Mouse (Mus musculus): ENCODE measurements around the gene Arhgap10.
A peak's percentile ranks its signal among the peaks of the same experiment; 100 is the strongest.

The Arhgap10 gene

GRCm38 (mm10) chr8:77406846-77407245 lies 110.9 kb downstream of the Arhgap10 start:
- DNase-seq (ENCODE audit: low spot score in 2 of 2), result no peak

DNA sequence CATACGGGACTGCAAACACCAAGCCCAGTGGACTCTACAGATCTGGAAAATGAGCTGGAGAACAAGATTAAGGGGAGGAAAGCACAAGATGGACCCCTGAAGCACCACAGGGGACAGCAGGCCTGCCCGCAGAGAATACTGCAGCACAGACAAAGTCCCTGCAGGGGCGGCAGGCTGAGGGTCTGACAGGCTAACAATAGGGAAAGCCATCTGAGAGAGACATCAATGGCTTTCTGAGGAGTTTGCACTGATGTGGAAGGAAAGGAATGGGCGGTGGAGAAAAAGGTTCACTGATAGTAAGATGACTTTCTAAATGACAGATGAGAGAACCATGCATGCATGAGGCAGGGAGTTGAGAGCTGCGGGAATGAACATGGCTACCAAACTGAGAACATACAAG lies 111.3 kb downstream of the Arhgap10 start:
- DNase-seq (ENCODE audit: low spot score in 2 of 2), result no peak

DNA sequence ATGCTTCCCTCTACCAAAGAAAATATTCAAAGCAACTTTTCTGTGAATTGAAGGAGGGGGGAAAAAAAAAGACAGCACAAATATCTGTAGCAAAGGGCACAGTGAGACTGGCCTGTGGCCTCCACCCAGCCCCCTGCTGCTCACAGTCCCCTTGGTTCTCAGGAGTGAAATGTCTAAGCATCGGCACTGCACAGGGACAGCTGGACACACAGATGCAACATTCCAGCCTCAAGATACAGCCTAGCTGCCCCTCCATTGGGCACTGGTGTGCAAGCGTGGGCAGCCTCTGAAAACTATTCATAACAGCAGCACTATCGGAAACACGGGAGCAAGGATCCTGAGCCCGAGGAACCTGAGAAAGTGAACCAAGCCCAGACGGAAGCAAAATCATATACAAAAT lies 113.7 kb downstream of the Arhgap10 start:
- no peak for DNase-seq (ENCODE audit: low spot score in 2 of 2)

GRCm38 (mm10) chr8:77401934-77402333 lies 115.8 kb downstream of the Arhgap10 start:
- no peak for DNase-seq (ENCODE audit: low spot score in 2 of 2)

- no peak for DNase-seq (ENCODE audit: low spot score in 2 of 2)
Measured at GRCm38 (mm10) chr8:77401140-77401539, 116.6 kb downstream of the Arhgap10 start.

DNA sequence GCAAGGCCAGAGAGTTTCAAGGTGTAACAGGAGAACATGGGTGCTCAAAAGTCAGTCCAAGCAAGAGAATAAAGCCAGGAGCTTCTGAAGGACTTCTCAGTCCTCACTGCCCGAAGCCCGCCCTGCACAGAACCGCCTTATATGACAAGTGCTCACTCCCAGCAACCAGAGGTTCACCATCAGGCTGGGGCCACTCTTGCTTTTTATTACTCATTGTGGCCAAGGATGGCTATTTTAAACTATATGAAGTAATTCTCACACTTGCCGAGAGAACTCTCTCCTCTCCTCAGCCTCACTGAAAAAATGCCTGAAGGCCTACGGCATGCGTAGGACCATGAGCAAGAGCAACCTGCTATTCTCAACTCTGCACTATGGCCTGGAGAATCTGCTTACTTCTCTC lies 133.7 kb downstream of the Arhgap10 start:
- no peak for DNase-seq (ENCODE audit: low spot score in 2 of 2)

- no peak for DNase-seq (ENCODE audit: low spot score in 2 of 2)
Measured at GRCm38 (mm10) chr8:77383671-77384070, 134.1 kb downstream of the Arhgap10 start.

- no peak for DNase-seq (ENCODE audit: low spot score in 2 of 2)
Measured at GRCm38 (mm10) chr8:77380844-77381243, 136.9 kb downstream of the Arhgap10 start.

DNA sequence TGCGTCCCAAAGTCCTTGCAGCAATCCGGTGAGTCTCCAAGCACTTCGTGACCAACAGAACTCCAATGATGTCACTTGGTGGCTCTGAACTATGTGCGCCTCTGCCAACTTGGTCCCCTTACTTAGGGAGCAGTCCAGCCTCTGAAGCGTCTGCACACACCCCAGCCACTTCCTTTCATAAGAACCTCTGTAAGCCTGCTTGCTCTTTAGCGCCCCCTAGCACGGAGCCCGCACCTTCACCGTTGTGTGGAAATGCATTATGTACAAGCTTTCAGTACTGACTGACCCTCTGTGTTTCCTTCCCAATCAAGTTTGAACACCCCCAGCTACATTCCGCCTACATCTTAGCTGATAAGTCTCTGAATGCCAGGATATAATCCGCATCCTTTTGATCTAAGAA lies 138.5 kb downstream of the Arhgap10 start:
- DNase-seq (ENCODE audit: low spot score in 2 of 2), result peak in 1 of 2 experiments; percentile 57

DNA sequence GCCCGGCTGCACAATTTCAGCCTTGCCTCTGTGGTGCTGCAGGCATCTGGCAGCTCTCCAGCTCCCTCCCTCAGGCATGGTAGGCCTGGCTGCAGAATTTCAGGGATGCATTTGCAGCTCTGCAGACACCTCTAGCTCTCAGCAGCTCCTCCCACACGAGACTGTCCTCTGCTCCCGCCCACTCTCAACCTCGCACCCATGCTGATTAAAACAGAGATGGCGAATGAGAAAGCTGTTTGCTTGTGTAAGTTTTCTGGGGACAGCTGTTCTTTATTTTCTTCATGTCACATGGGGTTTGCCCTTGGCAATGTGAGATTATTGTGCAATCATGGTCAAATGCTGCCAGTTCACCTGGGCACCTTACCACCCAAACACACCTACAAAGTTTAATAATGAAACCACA lies 141.3 kb downstream of the Arhgap10 start:
- DNase-seq (ENCODE audit: low spot score in 2 of 2), result no peak

GRCm38 (mm10) chr8:77375999-77376398 lies 141.8 kb downstream of the Arhgap10 start:
- DNase-seq (ENCODE audit: low spot score in 2 of 2), result no peak

GRCm38 (mm10) chr8:77371006-77371405 lies 146.7 kb downstream of the Arhgap10 start:
- no peak for DNase-seq (ENCODE audit: low spot score in 2 of 2)

DNA sequence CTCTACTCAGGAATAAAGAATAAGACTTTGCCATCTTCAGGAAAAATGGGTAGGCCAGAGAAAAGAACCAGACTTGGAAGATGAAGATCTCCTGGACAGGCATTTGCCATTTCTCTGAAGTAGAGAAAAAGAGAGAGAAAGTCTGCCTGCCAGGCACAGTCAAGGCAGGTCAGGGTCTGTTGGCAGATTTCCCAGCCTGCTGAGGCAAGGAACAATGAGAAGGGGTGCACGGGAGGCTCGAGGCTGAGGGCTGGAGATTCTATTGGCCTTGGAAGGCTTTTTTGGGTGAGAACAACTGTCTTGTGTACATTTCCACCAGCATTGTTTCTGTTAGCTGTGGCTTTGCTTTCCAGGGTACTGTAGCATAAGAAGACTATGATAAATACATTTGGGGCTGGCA lies 147.4 kb downstream of the Arhgap10 start:
- no peak for DNase-seq (ENCODE audit: low spot score in 2 of 2)

DNA sequence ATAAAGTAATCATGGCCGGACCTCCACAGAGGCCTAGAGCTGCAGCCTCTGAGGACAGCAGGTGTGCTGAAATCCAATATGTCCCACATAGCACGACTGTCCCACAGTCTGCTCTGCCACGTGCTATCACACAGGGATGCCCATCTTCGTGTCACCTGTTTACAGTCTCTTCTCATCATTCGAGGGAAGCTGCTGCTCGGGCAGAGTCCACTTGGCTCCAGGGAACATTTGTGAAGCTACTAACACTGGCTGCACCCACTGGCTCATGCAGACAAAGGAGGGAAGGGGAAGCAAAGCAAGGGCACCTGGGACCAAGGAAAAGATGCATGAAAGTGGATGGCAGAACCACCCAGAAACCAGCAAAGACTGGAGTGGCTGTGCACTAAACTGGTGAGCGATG lies 148.1 kb downstream of the Arhgap10 start:
- DNase-seq (ENCODE audit: low spot score in 2 of 2), result no peak

- DNase-seq (ENCODE audit: low spot score in 2 of 2), result peak in 1 of 2 experiments; percentile 31
Measured at GRCm38 (mm10) chr8:77367091-77367490, 150.7 kb downstream of the Arhgap10 start.

GRCm38 (mm10) chr8:77366446-77366845 lies 151.3 kb downstream of the Arhgap10 start:
- DNase-seq (ENCODE audit: low spot score in 2 of 2), result no peak

DNA sequence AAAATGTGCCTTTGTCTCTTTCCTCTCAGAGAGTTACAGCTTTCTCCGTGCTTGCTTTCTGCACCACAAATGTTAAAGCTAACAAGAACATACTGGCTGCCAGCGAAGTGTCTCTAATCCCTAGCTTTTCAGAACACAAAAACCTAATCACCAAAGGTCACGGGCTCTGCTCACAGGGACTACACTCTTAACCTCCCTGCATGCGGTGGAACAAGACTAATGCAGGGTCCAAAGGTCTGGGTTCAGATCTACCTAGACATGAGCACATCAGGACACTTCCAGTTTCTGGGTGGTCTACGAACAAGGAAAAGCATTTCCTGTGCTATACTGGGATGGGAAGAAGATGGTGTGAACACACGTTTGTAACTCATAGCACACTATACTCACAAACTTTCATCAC lies 151.8 kb downstream of the Arhgap10 start:
- DNase-seq (ENCODE audit: low spot score in 2 of 2), result no peak

DNA sequence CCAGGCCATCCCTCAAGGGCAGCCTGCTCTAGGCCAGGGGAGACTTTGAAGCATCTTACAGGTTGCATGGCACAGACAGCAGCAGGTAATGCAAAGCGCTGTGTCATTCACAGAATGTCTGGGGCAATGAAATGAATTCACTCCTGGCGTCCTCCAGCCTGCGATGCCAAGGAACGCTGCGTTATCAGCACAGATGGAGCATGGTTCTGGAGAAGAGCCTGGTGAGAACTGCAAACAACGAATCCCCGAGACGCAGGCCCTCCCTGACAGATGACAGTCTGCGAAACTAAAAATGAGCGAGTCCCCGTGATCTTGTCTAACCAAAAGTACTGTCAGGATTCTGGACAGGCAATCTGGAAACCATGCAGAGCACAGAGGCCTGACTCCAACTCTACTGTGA lies 153.3 kb downstream of the Arhgap10 start:
- no peak for DNase-seq (ENCODE audit: low spot score in 2 of 2)

DNA sequence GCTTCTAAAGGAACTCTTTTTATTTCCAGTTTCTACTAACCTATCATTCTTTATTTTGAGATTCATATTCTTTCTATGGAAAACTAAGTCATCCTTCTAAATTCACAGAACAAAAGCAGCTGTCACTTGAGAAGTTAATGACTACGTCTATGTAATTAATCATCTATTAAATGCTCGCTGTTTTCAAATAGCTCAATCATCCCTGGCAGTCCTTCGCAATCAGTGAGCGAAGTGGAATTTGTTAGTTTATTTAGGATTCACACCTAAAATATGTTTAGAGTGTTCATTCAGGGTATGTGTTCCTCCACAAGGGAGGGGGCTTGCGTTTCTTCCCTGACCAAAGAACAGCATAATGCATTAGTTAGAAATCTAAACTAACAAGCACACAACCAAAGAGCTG lies 156.9 kb downstream of the Arhgap10 start:
- DNase-seq (ENCODE audit: low spot score in 2 of 2), result no peak

DNA sequence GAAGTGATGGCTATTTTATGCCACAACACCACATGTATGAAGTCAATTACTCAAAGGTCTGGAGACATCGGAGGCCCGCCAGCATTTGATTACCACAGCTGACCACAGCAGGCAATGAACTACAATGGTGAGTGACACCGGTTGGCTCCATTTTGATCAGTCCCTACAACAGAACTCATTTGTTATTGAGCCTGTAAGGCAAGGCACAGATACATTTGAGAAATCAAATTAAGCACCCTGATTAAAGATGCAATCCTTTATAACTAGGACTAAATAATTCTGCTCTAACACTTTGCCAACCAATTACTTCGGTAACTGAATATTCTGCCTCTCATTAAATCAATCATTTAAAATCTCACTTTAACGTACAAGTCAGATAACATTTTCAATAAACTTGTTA lies 157.3 kb downstream of the Arhgap10 start:
- DNase-seq (ENCODE audit: low spot score in 2 of 2), result no peak

- no peak for DNase-seq (ENCODE audit: low spot score in 2 of 2)
Measured at GRCm38 (mm10) chr8:77357126-77357525, 160.6 kb downstream of the Arhgap10 start.

DNA sequence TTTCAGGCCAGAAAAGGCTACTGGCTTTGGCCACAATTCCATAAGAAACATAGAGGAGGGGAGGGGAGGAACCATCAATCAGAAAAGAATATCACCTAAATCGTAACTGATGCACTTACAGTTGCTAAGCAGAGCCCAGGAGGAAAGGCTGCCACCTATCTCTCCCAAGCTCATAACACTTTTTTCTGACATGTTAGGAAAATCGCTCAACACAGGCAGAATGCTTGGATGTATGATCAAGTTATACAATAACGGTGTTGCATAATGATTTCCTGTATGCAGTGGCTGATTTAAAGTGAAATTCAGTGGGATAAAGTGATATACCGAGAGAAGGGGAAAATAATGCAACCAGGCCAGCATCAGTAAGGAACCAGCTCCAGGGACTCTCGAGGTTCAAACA lies 162.4 kb downstream of the Arhgap10 start:
- DNase-seq (ENCODE audit: low spot score in 2 of 2), result no peak

- DNase-seq (ENCODE audit: low spot score in 2 of 2), result no peak
Measured at GRCm38 (mm10) chr8:77354189-77354588, 163.6 kb downstream of the Arhgap10 start.

DNA sequence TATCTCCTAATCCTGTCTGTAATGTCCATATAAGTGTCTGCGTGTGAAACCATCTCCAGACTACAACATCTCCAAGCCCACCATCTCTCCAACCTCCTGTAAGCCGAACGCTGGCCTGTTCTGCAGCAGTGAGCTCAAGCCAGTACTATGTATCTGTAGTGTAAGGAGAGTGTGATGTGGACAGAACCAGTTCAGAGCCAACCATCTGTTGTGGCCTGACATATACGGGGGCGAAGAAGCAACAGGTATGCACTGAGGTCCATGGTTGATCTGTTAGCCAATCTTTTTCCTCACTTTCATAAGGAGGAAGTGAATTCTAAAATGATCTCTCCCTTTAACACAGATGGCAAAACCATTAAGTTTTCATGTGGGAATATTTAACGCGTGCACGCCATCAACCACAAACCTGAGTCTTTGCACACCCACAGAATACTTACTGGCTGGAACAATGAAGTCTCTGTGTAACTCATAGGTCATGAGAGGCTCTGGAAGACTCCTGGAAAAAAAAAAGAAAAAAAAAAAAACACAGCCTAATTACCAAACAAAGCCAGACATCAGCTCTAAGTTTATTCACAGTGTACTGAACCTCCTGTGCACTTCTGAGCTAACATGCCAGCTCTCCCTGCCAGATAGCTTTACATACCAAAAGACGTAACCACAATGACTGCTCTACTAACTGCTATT lies 166.4 kb downstream of the Arhgap10 start:
- no peak for DNase-seq (ENCODE audit: low spot score in 2 of 2)
